Mouse (Mus musculus) embryonic facial prominence, embryonic 10.5 days (tissue): ENCODE results near the gene Spata20. TPM values are rescaled to one million over a fixed set of nuclear protein-coding genes. Genes with fewer than 3 reads are reported as not detected.

Experiments used
- DNase-seq: peaks from one replicate; pipeline ENCODE4 v3.0.0-alpha.2; 2017; ENCODE audit warnings: low spot score
- H3K27ac ChIP-seq: fragments of 300-500 bp; sonication (generic); replicated peaks from 2 replicates; pipeline ENCODE4 v1.5.1; 2016; ENCODE audit warnings: mild to moderate bottlenecking
- H3K27me3 ChIP-seq: fragments of 300-500 bp; sonication (generic); replicated peaks from 2 replicates; pipeline ENCODE4 v1.6.1; 2016; ENCODE audit warnings: low read depth, mild to moderate bottlenecking; ENCODE audit not compliant: poor library complexity, severe bottlenecking
- H3K36me3 ChIP-seq: fragments of 300-500 bp; sonication (generic); replicated peaks from 2 replicates; pipeline ENCODE4 v1.6.1; 2016; ENCODE audit warnings: mild to moderate bottlenecking, moderate library complexity
- H3K4me1 ChIP-seq: fragments of 300-500 bp; sonication (generic); 2 replicates; pipeline ENCODE4 v1.6.1; 2016
- H3K4me3 ChIP-seq: fragments of 300-500 bp; sonication (generic); 2 replicates; pipeline ENCODE4 v1.5.1; 2016; ENCODE audit warnings: mild to moderate bottlenecking, moderate library complexity
- H3K9me3 ChIP-seq: fragments of 300-500 bp; sonication (generic); 2 replicates; pipeline ENCODE4 v1.6.1; 2016; ENCODE audit warnings: mild to moderate bottlenecking
- WGBS: fragments of 180-500 bp; shearing (Covaris S2); methylation state at CpG from one replicate; pipeline ENCODE4 v1.1.7; 2016; 5-methylcytosine and 5-hydroxymethylcytosine counted together
- polyA plus RNA-seq: library from polyadenylated mRNA; unstranded; fragments of >200 nt; fragmentation: Nextera tagmentation; extraction: Ambion mirVana; gene quantifications from 2 replicates; pipeline ENCODE4 v1.2.1, GENCODE M21; 2016

Gene Spata20
- polyA plus RNA-seq, 1 experiment from 2014 or later = not detected

- 94% methylated on average over 11 of the region's 11 CpGs for WGBS
- no peak for DNase-seq
- no peak overlapping the region for H3K27ac ChIP-seq
- no peaks in the 10 kb centered on the region; the same call in 1 of the 2 replicates for H3K27me3 ChIP-seq
- peaks cover 43% of the 10 kb centered on the region for H3K4me1 ChIP-seq
- H3K4me3 ChIP-seq = no peak overlapping the region
- H3K36me3 ChIP-seq = peaks cover 64% of the 10 kb centered on the region
- no peaks in the 10 kb centered on the region for H3K9me3 ChIP-seq
Measured at GRCm38 (mm10) chr11:94461856-94462255, 24.1 kb downstream of the Spata20 start.

DNA sequence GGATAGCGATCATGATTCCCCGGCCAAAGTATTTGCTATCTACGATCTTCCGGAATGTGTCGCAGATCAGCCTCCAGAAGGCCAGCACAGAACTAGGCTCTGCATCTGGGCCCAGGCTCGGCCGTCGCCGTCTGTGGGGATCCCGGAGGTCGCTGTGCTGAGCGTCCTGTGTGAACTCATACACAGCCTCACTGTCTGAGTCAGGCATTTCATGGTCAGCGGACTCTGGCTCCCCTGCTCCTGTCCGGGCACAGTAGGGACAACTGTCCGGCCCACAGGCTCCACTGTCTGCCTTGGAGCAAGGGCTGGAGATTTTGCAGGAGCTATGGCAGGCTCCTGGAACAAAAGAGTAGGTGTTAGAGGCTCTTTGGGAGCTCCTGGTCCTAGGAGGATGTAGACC lies 29.0 kb downstream of the Spata20 start:
- peaks cover 87% of the 10 kb centered on the region for H3K36me3 ChIP-seq
- H3K27ac ChIP-seq = no peak overlapping the region
- no peak overlapping the region for H3K4me3 ChIP-seq
- WGBS = 79% methylated on average over 15 of the region's 15 CpGs
- DNase-seq = no peak
- H3K4me1 ChIP-seq = peaks cover 30% of the 10 kb centered on the region
- peaks cover 18% of the 10 kb centered on the region for H3K27me3 ChIP-seq
- H3K9me3 ChIP-seq = no peaks in the 10 kb centered on the region

- no peak for DNase-seq
- Histone ChIP-seq H3K4me1 (peaks cover 32% of the 10 kb centered on the region), H3K4me3 (no peak overlapping the region), H3K9me3 (no peaks in the 10 kb centered on the region), H3K27ac (no peak overlapping the region; the same call in 1 of the 2 replicates), H3K36me3 (peaks cover 85% of the 10 kb centered on the region), H3K27me3 (peaks cover 18% of the 10 kb centered on the region)
- 77% methylated on average over 3 of the region's 3 CpGs for WGBS
Measured at GRCm38 (mm10) chr11:94456347-94456746, 29.6 kb downstream of the Spata20 start.

DNA sequence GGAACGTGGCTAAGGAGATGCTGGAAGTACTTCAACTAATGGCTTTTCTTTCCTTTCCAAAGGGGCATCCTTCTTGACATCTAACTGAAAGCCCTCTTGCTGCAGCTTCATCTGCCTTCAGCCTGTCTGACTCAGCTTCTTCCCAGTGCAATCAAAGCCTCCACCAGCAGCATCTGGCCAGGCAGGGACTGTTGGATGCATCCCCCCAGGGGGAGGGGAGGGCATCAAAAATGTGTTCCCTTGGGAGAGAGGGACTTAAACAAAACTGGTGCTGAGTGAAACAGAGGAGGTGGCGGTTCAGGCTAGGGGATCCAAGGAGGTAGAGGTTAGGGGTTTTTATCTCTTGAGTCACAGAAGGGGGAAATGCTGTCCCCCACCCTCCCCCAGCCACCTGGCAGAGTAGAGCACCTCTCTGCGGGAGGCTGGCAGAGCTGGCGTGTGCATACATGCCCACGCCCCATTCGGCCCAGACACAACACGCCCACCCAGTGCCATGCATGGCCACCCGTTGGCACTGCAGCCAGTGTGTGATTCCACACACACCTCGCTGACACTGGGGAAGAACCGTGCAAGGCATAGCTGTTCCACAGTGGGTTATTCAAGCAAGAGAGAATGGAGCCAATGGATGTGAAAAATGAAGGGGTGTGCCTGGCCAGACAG lies 30.7 kb downstream of the Spata20 start:
- Histone ChIP-seq H3K27ac (0 out of 2 replicates have a peak overlapping the region, but pooled peaks have one; percentile 24), H3K36me3 (peaks cover 85% of the 10 kb centered on the region), H3K9me3 (no peaks in the 10 kb centered on the region), H3K4me1 (peaks cover 37% of the 10 kb centered on the region), H3K27me3 (peaks cover 18% of the 10 kb centered on the region), H3K4me3 (no peak overlapping the region)
- WGBS = 85% methylated on average over 10 of the region's 10 CpGs
- DNase-seq = no peak

- H3K27ac ChIP-seq = peak overlapping the region; percentile 51; the same call in 1 of the 2 replicates
- WGBS = 77% methylated on average over 5 of the region's 5 CpGs
- peaks cover 20% of the 10 kb centered on the region for H3K27me3 ChIP-seq
- no peaks in the 10 kb centered on the region for H3K9me3 ChIP-seq
- peaks cover 35% of the 10 kb centered on the region for H3K4me1 ChIP-seq
- peaks cover 87% of the 10 kb centered on the region for H3K36me3 ChIP-seq
- H3K4me3 ChIP-seq = no peak overlapping the region
- no peak for DNase-seq
Measured at GRCm38 (mm10) chr11:94454756-94455155, 31.2 kb downstream of the Spata20 start.

DNA sequence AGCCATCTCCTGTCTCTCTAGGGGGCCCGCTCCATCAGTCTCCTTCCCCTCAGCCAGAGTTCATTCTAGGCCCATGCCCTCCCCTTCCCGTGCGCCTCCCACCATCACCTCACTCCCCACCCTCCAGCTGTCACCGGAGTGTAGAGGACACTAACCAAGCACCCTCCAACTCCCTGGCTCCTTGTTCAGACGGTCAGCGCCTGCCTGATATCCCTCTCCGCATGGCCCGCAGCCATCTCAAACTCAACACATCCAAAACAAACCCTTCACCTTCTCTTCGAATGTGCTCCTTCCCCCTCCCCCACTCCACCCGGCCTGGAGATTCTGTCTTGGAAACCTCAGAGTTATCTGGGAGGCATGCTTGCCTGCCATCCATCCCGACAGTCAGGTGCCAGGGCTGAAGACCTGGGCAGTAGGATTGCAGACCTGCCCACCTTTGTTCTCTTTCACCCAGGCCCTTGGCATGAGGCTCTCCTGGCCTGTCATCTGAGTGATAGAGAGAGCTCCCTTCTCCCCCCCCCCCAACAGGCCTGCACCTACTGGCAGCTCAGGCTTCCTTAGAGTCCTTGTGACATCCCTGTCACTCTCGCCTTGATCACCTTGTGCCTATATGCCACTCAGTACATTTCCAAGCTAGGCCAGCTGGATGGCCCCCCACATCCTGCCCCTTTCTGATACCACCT lies 34.7 kb downstream of the Spata20 start:
- H3K36me3 ChIP-seq = peaks cover 63% of the 10 kb centered on the region
- DNase-seq = no peak
- H3K27me3 ChIP-seq = peaks cover 28% of the 10 kb centered on the region
- no peak overlapping the region for H3K4me3 ChIP-seq
- no peaks in the 10 kb centered on the region for H3K9me3 ChIP-seq
- WGBS = 63% methylated on average over 12 of the region's 12 CpGs
- peaks cover 44% of the 10 kb centered on the region for H3K4me1 ChIP-seq
- 0 out of 2 replicates have a peak overlapping the region, but pooled peaks have one; percentile 2 for H3K27ac ChIP-seq

- no peak for DNase-seq
- H3K27ac ChIP-seq = no peak overlapping the region
- no peak overlapping the region for H3K4me3 ChIP-seq
- no peaks in the 10 kb centered on the region for H3K9me3 ChIP-seq
- peaks cover 49% of the 10 kb centered on the region for H3K36me3 ChIP-seq
- peaks cover 23% of the 10 kb centered on the region for H3K27me3 ChIP-seq
- 71% methylated on average over 5 of the region's 5 CpGs for WGBS
- peaks cover 45% of the 10 kb centered on the region for H3K4me1 ChIP-seq
Measured at GRCm38 (mm10) chr11:94449886-94450285, 36.1 kb downstream of the Spata20 start.

DNA sequence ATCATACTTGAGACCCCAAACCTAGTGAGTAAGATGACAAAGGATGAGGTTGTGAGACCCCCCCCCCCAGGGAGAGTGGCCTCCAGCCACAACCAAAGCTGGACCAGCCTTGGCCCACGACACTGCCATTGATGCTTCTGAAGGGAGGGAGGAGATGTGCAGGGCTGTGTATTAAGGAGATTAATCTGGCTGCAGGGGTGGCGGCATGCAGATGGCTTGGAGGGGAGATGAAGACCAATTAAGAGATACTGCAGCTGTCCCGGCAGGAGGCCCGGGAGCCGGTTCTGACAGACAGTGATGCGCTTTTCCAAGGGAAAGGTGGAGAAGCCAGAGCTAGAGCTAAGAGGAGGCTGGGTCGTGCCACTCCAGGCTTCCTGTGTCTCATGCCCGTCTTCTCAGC lies 36.7 kb downstream of the Spata20 start:
- DNase-seq = no peak
- peaks cover 44% of the 10 kb centered on the region for H3K36me3 ChIP-seq
- peaks cover 46% of the 10 kb centered on the region for H3K4me1 ChIP-seq
- H3K4me3 ChIP-seq = no peak overlapping the region
- 50% methylated on average over 8 of the region's 8 CpGs for whole genome bisulfite sequencing
- no peak overlapping the region for H3K27ac ChIP-seq
- H3K27me3 ChIP-seq = peaks cover 20% of the 10 kb centered on the region
- no peaks in the 10 kb centered on the region for H3K9me3 ChIP-seq

DNA sequence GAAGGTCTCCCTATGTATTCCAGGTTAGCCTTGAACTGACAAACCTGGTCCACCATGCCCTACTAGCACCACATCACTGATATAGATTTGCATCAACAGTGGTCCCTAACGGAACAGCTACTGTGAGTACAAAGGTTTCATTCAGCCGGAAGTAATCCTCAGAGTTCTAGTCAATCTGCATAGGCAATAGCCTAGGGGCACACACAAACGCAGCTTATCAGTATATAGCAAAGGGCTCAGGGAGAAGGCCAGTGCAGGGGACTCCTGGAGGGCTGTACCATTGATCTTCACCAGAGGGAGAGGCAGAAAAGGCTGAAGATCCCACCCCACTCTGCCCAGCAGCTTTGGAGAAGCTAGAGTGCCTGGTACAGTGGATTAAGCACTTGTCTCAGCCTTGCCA lies 39.0 kb downstream of the Spata20 start:
- H3K4me1 ChIP-seq = peaks cover 60% of the 10 kb centered on the region
- H3K27me3 ChIP-seq = peaks cover 35% of the 10 kb centered on the region
- H3K36me3 ChIP-seq = peaks cover 52% of the 10 kb centered on the region
- WGBS = 17% methylated on average over 3 of the region's 3 CpGs
- H3K4me3 ChIP-seq = no peak overlapping the region
- H3K9me3 ChIP-seq = no peaks in the 10 kb centered on the region
- no peak for DNase-seq
- H3K27ac ChIP-seq = no peak overlapping the region

GRCm38 (mm10) chr11:94445300-94445699 lies 40.7 kb downstream of the Spata20 start:
- 50% methylated on average over 4 of the region's 4 CpGs for WGBS
- Histone ChIP-seq H3K36me3 (peaks cover 56% of the 10 kb centered on the region), H3K27ac (no peak overlapping the region)

GRCm38 (mm10) chr11:94444829-94445228 lies 41.1 kb downstream of the Spata20 start:
- H3K4me1 ChIP-seq = peaks cover 67% of the 10 kb centered on the region
- no peak for DNase-seq
- H3K36me3 ChIP-seq = peaks cover 56% of the 10 kb centered on the region
- no peak overlapping the region for H3K4me3 ChIP-seq
- H3K9me3 ChIP-seq = no peaks in the 10 kb centered on the region
- no peak overlapping the region for H3K27ac ChIP-seq
- H3K27me3 ChIP-seq = peaks cover 34% of the 10 kb centered on the region
- WGBS = 57% methylated on average over 5 of the region's 5 CpGs

More at GRCm38 (mm10) chr11:94445300-94445699, 40.7 kb downstream of the Spata20 start:
- no peak for DNase-seq
- H3K4me1 ChIP-seq = peaks cover 64% of the 10 kb centered on the region
- peaks cover 35% of the 10 kb centered on the region for H3K27me3 ChIP-seq
- H3K9me3 ChIP-seq = no peaks in the 10 kb centered on the region
- no peak overlapping the region for H3K4me3 ChIP-seq

DNA sequence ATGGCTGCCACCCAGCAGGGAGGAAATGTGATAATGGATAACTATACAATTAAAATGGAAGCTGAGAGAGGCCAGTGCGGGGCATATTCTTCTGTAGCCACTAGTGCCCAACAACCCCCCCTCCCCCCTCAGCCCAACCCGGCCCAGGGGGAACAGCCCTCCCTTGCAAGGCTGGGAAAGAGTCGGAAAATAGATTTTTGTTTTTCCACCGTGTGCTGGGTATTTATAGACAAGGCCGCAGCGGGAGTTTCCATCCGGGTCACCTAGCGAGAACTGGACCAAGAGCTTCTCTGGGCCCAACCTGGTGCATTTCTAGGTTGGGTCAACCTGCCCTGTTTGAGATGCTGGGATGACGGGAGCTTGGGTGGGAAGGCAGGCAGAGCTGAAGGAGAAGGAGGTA lies 44.2 kb downstream of the Spata20 start:
- peaks cover 68% of the 10 kb centered on the region for H3K4me1 ChIP-seq
- peaks cover 68% of the 10 kb centered on the region for H3K36me3 ChIP-seq
- H3K4me3 ChIP-seq = no peak overlapping the region
- WGBS = 77% methylated on average over 9 of the region's 9 CpGs
- 0 out of 2 replicates have a peak, but pooled peaks cover 22% of the 10 kb centered on the region for H3K27me3 ChIP-seq
- DNase-seq = no peak
- H3K9me3 ChIP-seq = no peaks in the 10 kb centered on the region
- H3K27ac ChIP-seq = peak overlapping the region; percentile 30; the same call in 1 of the 2 replicates

DNA sequence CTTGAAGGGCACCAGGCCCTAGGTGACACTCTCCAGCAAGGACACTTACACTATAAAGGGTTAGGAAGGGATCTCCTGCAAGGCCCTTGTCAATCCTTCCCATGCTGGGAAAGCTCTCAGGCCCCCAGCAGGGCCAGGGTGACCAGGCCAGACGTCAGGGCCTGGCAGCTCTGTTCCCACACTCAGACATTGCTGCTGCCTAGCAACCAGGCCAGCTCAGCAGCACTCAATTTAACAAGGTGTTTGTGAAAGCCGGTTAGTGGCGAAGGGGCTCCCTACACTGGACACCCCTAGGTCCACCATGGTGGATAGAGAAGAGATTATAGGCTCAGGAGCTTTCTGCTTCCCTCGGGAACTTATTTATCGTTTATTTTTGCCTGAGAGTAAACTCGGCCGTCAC lies 44.9 kb downstream of the Spata20 start:
- Histone ChIP-seq H3K27ac (peak overlapping the region; percentile 30; the same call in 1 of the 2 replicates), H3K36me3 (peaks cover 74% of the 10 kb centered on the region), H3K4me3 (no peak overlapping the region), H3K27me3 (0 out of 2 replicates have a peak, but pooled peaks cover 22% of the 10 kb centered on the region), H3K9me3 (no peaks in the 10 kb centered on the region), H3K4me1 (peaks cover 68% of the 10 kb centered on the region)
- no peak for DNase-seq
- WGBS = 53% methylated on average over 7 of the region's 7 CpGs
